Mouse (Mus musculus) neutrophil, adult 65 days (primary cell): ENCODE results near the gene Zfp941. TPM values are rescaled to one million over a fixed set of nuclear protein-coding genes. Genes with fewer than 3 reads are reported as not detected.

Experiments used
- total RNA-seq: library from RNA; stranded (reverse); gene quantifications from 2 replicates; pipeline ENCODE4 v1.2.4, GENCODE M21; 2023

The Zfp941 gene
- not detected in 2 replicates for total RNA-seq

GRCm38 (mm10) chr7:140821653-140822329 lies at the start of gene Zfp941:
Gene Zfp941, minus strand, starts transcription at chr7:140822178.

GRCm38 (mm10) chr7:140857550-140858505 lies 35.9 kb upstream of the Zfp941 start, which contains the start of gene Bet1l:
Gene Bet1l, minus strand, starts transcription at chr7:140857577.

GRCm38 (mm10) chr7:140856785-140857549 lies 35.0 kb upstream of the Zfp941 start, which contains the start of gene Ric8a:
Gene Ric8a, plus strand, starts transcription at chr7:140856957.

GRCm38 (mm10) chr7:140855860-140856784 lies 34.1 kb upstream of the Zfp941 start, which contains the start of gene Gm45785:
Gene Gm45785, minus strand, starts transcription at chr7:140856331.

GRCm38 (mm10) chr7:140847755-140848580 lies 26.0 kb upstream of the Zfp941 start, which contains the start of gene Odf3:
Gene Odf3, plus strand, starts transcription at chr7:140847805.

GRCm38 (mm10) chr7:140844905-140845665 lies 23.1 kb upstream of the Zfp941 start, which contains the start of gene Scgb1c1:
Gene Scgb1c1, plus strand, starts transcription at chr7:140845547.

GRCm38 (mm10) chr7:140834968-140835757 lies 13.2 kb upstream of the Zfp941 start, which contains the start of gene Urah:
Gene Urah, plus strand, starts transcription at chr7:140835018.

GRCm38 (mm10) chr7:140787406-140788052 lies 34.4 kb downstream of the Zfp941 start, which contains the start of gene Syce1:
Gene Syce1, minus strand, starts transcription at chr7:140787852.

GRCm38 (mm10) chr7:140763447-140764020 lies 58.4 kb downstream of the Zfp941 start, which contains the start of gene Cyp2e1:
Gene Cyp2e1, plus strand, starts transcription at chr7:140763739.

Other genes starting within 250 kb of the Zfp941 start
- 0.06 TPM in 1 of 2 replicates, not detected in the other for gene Olfr46, start 220.9 kb downstream of the Zfp941 start, total RNA-seq
- not detected in 2 replicates for gene Olfr61, start 193.2 kb downstream of the Zfp941 start, total RNA-seq
- not detected in 2 replicates for gene Olfr53, start 175.7 kb downstream of the Zfp941 start, total RNA-seq
- gene Olfr539, start 162.2 kb downstream of the Zfp941 start, total RNA-seq, result not detected in 2 replicates
- 0.13 TPM in 1 of 2 replicates, not detected in the other for gene Olfr45, start 140.2 kb downstream of the Zfp941 start, total RNA-seq
- gene Olfr541, start 124.9 kb downstream of the Zfp941 start, total RNA-seq, result not detected in 2 replicates
- gene Cyp2e1, start 58.4 kb downstream of the Zfp941 start, total RNA-seq, result not detected in 2 replicates
- gene Syce1, start 34.3 kb downstream of the Zfp941 start, total RNA-seq, result not detected in 2 replicates
- gene Urah, start 12.8 kb upstream of the Zfp941 start, total RNA-seq, result not detected in 2 replicates
- gene Scgb1c1, start 23.4 kb upstream of the Zfp941 start, total RNA-seq, result not detected in 2 replicates
- not detected in 2 replicates for gene Odf3, start 25.6 kb upstream of the Zfp941 start, total RNA-seq
- gene Gm45785, start 34.2 kb upstream of the Zfp941 start, total RNA-seq, result not detected in 2 replicates
- 98.6 and 113 TPM in 2 replicates for gene Ric8a, start 34.8 kb upstream of the Zfp941 start, total RNA-seq
- 21.7 and 27.0 TPM in 2 replicates for gene Bet1l, start 35.4 kb upstream of the Zfp941 start, total RNA-seq
- 110 and 137 TPM in 2 replicates for gene Psmd13, start 59.8 kb upstream of the Zfp941 start, total RNA-seq
- gene Sirt3, start 60.1 kb upstream of the Zfp941 start, total RNA-seq, result 7.0 and 7.2 TPM in 2 replicates
- gene Cox8b, start 78.3 kb upstream of the Zfp941 start, total RNA-seq, result not detected in 2 replicates
- not detected in 2 replicates for gene Nlrp6, start 98.7 kb upstream of the Zfp941 start, total RNA-seq
- gene Pgghg, start 119.2 kb upstream of the Zfp941 start, total RNA-seq, result 19.6 and 25.0 TPM in 2 replicates
- gene Ifitm5, start 128.1 kb upstream of the Zfp941 start, total RNA-seq, result 0.73 and 1.7 TPM in 2 replicates
- gene Gm45717, start 133.8 kb upstream of the Zfp941 start, total RNA-seq, result not detected in 2 replicates
- gene Ifitm2, start 133.8 kb upstream of the Zfp941 start, total RNA-seq, result 357 and 529 TPM in 2 replicates
- 416 and 495 TPM in 2 replicates for gene Ifitm1, start 145.0 kb upstream of the Zfp941 start, total RNA-seq
- gene Ifitm3, start 188.6 kb upstream of the Zfp941 start, total RNA-seq, result 381 and 488 TPM in 2 replicates
- 593 and 1,068 TPM in 2 replicates for gene Ifitm6, start 195.7 kb upstream of the Zfp941 start, total RNA-seq
- not detected in 2 replicates for gene Gm17387, start 207.0 kb upstream of the Zfp941 start, total RNA-seq
- gene B4galnt4, start 238.9 kb upstream of the Zfp941 start, total RNA-seq, result 0.34 and 0.82 TPM in 2 replicates